Mouse (Mus musculus) heart, adult 9 months (tissue): Measurements from ENCODE around the gene Cd27.
"Not testable (repeated sequence)": the region's sequence is repeated elsewhere in the genome, so short reads cannot be mapped to it uniquely, and the experiment has no call there.

ENCODE experiments used
- DNase-seq, 2 experiments: peaks; one replicate each; pipeline ENCODE4 v3.0.0; 2022; ENCODE audit warnings: low spot score in 2 of 2

Gene Cd27

DNA sequence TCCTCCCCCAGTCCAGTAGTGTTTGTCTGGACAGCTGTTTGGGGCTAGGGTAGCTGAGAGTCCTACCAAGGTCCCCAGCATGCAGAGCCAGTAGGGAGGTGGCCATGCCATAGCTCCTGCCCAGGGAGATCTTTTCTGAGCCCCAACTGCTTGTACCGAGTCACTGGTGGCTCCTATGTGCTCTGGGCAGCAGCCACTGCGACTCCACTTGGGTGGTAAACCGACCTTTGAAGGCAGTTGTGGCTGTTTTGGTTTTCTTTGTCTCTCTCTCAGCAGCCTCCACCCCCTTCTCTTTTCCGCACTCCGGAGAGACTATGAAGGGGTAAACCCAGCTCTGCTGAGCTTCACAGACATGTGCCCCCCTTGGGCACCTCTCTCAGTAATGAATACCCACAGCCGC is at the start of gene Cd27:
Gene Cd27, minus strand, starts transcription at position 229 of the 400 bp plus-strand sequence.
- no peak for DNase-seq

DNA sequence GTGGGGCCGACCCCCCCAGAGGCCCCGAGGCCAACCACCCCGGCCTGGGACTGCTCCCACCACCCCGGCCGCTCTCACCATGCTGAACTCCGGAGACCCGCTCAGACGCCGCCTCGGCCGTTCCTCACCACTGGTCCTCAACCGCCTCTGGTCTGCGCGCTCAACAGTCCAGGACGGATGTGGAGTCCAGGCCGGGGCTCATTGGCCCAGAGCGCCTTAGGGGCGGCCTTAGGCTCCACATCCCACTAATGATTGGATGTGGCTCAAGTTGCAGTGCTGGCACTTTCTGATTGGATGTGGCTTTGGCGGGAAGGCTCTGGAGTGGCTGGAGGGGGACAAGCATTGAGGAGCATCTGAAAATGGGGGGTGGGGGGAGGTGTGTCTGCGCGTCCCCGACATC is 49.1 kb upstream of the Cd27 start, which contains the start of gene Tuba3a:
Gene Tuba3a, minus strand, starts transcription at position 153 of the 400 bp plus-strand sequence.
- no peak for DNase-seq

DNA sequence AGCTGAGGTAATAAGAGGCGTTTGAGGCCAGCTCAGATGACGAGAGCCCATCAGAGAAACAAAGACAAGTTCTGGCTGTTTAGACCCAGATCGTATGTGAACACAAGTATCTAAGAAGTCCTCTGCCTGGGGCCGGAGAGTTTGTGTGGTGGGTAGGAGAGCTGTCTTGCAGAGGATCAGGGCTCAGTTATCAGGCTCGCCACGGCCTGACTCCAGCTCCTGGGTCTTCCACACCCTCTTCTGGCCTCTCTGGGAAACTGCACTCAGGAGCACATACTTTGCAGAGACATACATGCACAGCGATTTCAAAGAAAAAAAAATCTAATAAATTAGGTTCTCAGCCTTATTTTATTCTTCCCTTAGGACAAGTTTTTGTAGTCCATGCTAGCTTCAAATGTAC is 47.9 kb upstream of the Cd27 start:
- no peak for DNase-seq

DNA sequence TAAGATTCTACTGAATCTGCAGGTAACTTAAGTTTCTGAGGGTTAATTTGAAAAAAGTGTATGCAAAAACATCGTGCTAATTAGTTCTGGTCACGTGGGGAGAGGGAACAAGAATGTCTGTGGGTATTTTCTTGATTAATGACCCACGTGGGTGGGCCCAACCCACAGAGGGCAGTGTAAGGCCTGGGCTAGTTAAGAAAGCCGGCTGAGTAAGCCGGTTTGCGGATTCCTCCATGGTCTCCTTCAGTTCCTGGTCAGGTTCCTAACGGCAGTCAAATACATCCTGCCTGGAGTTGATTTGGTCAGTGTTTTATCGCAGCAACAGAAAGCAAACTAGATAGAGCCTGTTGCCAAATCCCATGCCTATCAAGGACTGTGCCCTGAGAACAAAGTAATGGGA is 47.4 kb upstream of the Cd27 start:
- no peak for DNase-seq

DNA sequence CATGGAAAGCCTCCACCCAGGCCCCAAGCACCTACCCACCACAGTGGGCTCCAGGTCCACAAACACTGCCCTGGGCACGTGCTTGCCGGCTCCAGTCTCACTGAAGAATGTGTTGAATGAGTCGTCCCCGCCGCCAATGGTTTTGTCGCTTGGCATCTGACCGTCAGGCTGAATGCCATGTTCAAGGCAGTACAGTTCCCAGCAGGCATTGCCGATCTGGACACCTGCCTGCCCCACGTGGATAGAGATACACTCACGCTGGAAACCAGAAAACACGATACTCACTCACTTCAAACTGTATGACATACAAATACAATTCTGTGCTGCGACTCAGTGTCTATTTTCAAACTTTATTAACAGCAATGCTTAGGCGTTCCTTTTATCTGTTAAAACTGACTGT is 45.9 kb upstream of the Cd27 start:
- not testable (repeated sequence) for DNase-seq

DNA sequence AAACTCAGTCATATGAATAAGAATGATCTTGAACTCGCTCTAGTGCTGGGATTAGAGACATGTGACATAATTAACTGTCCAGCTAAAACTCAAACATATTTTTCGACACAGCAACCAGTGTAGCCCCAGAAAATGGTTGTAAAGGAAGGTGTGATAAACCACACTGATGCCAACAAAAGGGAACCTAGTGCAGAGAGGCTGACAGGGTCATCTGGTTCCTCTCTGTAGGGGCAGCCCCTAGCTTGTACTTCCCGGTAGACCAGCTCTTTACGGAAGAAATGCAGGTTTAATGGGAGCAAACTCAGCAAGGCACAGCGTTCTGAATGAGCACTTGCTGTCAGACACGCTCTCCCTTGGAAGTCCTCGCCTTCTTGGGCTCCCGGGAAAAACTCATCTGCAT is 42.9 kb upstream of the Cd27 start:
- DNase-seq, result no peak

DNA sequence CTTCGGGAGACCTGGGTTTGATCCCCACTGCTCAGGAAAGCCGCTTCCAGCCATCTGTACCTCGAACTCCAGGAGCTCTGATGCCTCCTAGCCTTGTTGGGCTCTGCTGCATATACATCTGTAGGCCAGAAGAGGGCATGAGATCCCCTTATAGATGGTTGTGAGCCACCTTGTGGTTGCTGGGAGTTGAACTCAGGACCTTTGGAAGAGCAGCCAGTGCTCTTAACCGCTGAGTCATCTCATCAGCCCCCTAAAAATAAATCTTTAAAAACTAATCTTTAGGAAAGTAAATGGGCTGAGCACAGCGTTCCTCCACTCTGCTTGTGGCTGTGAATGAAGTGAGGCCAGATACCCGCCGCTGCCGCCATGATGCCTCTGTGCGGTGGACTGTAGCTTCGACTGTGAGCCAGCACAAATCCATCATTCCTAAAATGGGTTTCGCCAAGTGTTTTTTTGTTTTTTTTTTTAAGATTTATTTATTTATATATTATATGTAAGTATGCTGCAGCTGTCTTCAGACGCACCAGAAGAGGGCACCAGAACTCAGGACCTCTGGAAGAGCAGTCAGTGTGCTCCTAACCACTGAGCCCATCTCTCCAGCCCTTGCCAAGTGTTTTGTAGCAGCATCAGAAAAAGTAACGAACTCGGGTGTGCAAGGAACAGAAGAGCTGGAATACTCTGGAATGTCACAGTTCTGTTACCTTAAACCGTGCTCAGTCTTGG is 38.2 kb upstream of the Cd27 start:
- DNase-seq, result peak in 1 of 2 experiments; percentile 24

DNA sequence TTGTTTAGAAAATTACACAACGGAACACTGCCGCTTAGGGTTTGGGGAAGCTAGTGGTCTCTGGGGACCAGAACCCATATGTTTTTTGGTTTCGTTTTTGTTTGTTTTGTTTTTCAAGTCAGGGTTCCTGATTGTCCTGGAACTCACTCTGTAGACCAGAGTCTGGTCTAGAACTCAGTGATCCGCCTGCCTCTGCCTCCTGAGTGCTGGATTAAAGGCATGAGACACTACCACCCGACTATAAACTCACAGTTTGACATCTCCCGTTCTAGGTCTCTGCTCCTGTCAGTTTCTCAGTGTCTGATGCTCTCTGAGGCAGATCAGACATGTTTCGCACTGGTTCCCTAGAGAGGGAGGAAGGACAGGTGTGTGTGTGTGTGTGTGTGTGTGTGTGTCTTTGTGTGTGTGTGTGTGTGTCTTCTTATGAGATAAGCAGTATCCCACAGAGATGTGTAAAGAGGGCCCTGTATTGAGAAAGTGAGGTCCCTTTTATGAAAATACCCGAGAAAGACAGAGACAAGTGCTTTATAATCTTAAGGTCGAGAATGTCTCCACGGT is 35.5 kb upstream of the Cd27 start:
- no peak for DNase-seq

DNA sequence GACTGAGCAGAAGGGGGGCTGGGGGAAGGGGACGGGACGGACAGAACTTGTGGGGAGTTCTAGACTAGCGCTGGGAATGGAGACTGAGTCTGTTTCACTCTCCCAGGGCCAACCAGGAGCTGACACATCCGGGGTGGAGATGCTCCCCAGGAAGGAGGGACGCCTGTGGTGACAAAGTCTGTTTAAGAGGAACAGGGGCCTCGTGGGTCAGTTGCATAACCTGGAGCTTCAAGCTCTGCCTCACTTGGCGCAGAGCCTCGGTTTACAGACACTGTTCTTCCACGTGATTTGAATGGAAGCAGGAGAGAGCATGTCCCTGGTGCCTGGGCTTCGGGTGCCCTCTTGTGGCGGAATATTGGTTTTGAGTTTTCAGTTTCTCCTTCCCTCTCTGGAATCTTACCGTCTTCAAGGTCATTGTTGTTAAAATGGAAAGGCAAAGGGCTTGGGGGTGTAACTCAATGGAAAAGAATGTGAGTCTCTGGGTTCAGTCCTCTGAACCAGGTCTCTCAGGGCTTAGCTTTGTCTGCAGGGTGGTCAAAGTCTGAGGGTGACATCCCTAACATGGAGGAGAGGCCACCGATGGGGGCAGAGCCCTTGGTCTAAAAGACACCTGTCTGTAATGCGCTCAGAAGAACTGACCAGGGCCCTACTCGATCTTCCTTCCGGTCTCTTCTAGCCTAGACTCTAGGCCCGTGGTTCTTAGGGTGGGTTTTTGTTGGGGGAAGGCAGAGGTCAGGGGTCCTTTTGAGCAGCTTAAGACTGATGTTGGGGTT is 34.8 kb upstream of the Cd27 start:
- peak; percentile 95 to 96 for DNase-seq

DNA sequence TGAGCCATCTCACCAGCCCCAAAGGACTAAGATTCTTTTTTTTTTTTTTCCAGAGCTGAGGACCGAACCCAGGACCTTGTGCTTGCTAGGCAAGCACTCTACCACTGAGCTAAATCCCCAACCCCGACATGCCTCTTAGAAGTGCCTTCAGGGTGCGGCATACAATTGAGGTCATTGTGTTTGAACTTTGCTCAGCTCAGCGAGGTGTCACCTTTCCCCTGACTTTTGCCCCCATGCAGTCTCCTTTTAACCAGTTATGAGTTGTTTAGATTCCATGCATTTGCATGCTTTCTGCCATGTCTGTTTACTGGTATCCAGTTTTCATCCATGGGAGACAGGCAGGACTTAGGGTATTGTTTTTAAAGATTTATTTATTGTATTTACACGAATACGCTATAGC is 32.0 kb upstream of the Cd27 start:
- no peak for DNase-seq

DNA sequence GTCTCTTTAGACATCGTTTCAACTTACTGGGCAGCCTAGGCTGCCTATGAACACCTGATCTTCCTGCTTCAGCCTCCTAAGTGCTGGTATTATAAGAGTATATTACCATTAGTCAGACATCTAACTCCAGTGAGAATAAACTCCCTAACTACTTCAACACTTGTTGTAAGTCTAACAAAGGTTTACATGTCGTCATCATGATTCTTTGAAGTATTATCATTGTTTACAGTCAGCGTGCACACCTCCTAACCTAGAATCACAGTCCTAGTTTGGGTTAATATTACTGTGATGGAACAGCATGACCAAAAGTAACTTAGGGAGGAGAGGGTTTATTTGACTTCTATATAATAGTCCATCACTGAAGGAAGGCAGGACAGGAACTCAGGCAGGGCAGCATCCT is 30.7 kb upstream of the Cd27 start:
- no peak for DNase-seq

DNA sequence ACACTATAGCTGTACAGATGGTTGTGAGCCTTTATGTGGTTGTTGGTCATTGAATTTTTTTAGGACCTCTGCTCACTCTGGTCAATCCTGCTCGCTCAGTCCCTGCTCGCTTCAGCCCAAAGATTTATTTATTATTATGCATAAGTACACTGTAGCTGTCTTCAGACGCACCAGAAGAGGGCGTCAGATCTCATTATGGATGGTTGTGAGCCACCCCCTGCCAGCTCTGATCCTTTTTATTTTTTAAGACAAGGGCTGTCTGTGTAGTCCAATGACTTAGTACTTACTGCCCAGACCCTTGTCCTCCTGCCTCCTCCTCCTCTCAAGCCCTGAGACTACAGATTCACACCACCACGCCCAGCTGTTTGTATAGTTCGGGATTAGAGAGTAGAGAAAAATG is 29.8 kb upstream of the Cd27 start:
- not testable (repeated sequence) for DNase-seq

DNA sequence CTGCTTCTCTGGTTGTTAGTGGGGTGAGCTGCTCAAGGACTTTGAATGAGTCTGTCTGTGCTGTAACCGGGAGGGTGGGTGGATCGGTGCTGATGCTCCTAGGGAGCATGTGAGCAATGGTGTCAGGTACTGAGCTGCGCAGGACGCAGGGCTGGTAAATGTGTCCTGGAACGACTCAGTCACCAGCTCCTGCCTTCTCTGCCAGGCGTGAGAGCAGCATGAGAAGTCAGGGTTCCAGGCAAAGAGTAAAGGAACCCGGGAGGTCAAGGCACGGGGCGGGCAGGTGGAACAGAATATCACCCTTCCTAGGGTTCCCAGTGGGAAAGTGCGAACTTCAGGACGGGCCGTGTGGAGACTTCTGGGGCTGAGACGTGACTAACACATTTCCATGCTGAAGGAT is 29.3 kb upstream of the Cd27 start:
- no peak for DNase-seq

DNA sequence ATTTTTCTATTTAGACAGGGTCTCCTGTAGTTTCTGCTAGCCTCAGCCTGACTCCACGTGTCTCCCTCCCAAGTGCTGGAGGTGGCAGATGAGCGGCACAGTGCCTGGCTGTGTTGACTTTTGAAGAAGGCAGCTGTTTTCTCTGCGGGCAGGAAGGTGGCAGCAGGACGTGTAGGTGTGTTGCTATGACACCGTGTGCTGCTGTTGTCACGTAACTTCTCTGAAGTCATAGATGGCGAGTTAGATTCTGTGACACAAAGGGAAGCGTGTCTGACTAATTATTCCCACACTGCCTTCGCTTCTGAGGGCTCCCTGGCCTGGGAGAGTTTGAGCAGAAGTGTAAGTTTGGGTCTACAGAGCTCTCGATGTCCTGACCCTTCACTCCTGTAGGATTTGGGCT is 28.4 kb upstream of the Cd27 start:
- DNase-seq, result no peak

DNA sequence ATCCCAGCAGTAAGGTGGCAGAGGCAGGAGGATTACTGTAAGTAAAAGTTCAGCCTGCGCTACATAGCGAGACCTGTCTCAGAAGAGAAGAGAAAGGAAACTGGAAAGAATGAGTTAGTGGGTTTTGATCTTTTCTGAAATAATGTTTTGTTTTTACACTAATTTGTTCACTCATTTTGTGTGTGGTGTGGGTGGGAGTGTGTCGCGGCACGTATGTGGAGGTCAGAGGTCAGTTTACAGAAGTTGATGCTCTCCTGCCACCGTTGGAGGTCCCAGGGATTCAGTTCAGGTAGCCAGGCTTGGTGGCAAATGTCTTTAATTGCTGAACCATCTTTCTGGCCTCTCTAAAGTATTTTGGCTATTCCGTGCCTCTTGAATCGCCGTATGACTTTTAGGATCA is 27.4 kb upstream of the Cd27 start:
- DNase-seq, result no peak

DNA sequence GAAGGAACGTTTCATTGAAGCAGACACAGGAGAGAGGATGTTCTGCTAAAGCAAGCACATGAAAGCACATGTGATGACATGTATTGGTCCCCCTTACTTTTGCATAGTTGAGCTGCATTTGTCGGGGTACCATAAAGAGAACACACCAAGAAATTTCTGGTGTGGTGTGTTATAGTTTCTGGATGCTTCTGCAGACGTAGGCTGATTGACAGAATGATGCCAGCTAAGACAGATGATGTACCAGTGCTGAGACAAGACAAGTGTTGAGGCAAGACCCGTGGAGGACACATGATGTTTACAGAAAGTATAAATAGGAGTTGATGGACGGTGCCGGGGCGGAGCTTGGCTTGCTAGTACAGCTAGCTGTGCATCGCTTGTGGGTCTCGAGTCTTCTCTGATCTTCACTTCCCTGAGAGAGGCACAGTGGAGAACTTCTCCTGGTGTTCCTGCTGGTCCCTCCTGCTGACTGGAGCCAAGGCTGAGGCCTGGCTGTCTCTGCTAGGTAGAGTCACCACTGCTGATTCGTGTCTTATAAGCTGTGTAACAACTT is 23.3 kb upstream of the Cd27 start:
- no peak for DNase-seq

DNA sequence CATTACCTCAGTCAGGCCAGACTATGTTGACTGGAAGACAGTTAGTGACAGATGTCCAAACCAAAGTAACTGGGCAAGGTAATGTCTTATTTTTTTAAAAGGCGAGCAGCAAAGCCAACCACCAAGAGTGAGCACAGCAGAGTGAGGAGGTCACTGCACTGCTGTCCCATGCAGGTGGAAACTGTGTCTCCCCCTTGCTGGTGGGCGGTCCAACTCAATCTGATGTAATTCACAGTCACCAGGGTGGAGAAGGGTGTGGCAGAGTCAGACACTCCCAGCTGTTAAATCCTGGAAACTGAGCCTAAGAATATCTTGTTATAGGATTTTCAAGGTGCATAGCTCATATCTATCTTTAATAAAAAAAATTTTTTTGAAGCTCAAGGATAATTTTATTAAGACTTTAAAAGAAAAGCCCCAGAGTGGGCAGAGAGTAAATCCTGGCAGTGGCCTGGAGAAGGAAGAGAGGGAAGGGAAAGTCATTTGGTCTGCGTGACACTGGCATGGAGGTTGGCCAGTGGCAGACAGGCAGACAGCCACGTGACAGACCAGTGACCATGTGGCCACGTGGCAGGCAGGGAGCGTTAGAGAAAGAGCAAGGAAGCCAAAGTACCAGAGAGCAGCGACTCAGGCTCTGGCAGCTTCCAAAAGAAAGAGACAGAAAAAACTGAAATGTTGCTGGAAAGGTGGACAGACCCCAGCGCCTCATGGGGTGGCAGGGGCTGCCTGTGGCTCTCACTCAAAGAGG is 19.6 kb upstream of the Cd27 start:
- DNase-seq, result peak; percentile 26 to 46

DNA sequence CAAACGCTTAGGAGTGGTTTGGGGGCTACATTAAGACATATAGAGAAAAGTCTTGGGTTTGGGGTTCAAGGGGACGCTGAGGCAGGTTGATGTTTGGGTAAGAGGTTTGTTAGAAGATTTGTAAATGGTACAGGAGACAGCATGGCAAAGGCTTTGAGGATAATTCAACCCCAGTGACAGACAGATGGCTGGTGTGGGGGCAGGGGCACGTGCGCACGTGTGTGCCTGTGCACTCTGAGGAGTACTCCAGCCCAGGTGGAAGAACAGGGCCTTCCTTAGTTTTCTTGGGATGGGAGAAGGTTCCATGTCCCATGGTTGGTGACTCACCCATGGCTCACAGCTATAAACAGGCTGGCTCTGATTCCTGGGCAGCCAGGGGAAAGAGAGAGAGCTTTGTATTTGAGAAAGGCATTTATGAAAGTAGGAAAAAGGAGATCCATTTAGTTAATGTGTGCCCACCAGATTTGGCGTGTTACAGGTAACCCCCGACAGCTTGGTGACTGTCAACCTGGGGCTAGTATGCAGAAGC is 18.8 kb upstream of the Cd27 start:
- DNase-seq, result no peak

DNA sequence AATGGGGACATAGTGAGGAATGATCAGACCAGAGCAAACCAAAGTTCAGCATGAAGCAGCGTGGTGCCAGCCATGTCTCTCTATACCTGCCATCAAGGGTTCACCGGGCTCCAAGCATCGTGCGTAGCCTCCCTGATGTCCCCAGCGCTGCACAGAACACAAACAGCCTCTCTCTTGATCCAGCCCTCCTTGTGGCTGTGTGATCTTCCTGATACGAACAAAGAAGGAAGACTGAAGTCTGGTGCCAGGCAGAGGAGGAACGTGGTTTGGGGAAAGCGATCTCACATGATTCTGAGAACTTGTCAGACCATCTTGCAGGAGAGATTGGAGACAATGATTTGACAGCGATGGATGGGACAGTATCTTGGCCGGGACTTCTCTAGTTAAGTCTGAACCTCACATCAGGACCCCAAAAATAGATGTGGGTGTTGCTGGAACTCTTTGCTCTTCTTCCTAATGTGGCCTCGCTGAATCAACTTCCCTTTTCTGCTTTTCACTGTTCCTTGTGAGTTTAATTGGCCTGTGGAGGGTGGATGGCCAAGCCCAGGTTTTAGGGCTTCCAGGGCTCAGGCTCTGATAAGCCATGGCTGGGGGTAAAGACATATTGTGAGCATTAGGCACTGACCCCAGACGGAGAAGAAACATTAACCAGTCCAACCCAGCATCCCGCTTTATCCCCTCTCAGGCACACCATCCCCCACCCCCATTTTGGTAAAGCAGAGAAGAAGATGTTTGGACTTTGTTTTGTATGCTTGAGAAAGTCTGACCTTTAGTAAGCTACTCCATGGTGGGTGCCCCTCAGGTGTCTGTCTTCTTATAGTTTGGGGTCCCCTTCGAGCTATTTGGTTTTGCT is 17.3 kb upstream of the Cd27 start:
- DNase-seq, result peak in 1 of 2 experiments; percentile 25

DNA sequence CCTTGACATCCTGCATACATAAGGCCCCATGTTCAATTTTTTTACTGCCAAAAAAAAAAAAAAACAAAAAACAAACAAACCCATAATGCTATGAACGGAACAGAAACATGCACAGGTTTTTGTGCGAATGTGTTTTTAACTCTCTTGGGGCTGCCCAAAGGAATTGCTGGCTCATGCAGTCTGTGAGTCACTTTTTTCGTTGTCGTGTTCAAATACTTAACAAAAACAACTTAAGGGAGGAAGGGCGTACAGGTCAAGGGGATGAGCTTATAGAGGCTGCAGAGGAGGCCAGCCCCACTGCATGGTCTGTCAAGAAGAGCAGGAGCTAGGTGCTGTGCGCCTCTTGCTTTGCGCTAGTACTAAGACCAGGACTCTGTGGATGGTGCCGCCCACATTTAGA is 15.9 kb upstream of the Cd27 start:
- DNase-seq, result no peak

DNA sequence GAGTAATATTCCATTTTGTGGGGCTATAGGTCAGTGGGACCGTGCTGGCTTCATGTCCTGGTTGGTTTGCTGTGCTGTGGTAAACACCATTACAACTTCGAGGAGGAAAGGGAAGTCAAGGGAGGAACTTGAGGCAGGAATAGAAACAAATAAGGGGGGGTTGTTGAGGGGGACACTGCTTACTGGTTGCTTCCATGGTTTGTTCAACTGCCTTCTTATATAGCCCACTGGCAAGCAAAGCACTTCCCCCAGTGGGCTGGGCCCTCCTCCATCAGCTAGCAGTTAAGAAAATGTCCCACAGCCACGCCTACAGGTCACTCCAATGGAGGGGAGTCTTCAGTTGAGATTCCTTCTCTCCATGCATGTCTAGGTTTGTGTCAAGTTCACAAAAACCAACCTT is 15.5 kb upstream of the Cd27 start:
- DNase-seq, result no peak
